Mouse (Mus musculus): ENCODE data around the gene Plcb2.
A peak's percentile ranks its signal among the peaks of the same experiment; 100 is the strongest.

Gene Plcb2

GRCm38 (mm10) chr2:118659998-118660452 lies 68.2 kb downstream of the Plcb2 start:
- peak; percentile 51 for DNase-seq (ENCODE audit: low read depth, low spot score)

GRCm38 (mm10) chr2:118659493-118659892 lies 68.7 kb downstream of the Plcb2 start:
- DNase-seq (ENCODE audit: low read depth, low spot score), result no peak

- DNase-seq (ENCODE audit: low read depth, low spot score), result no peak
Observed at GRCm38 (mm10) chr2:118659077-118659476, 69.2 kb downstream of the Plcb2 start.

- no peak for DNase-seq (ENCODE audit: low read depth, low spot score)
Observed at GRCm38 (mm10) chr2:118658457-118658856, 69.8 kb downstream of the Plcb2 start.

Measured in CD4-positive helper T cell, adult 2 months (primary cell).